Mouse (Mus musculus): ENCODE data around the gene Tom1l2. TPM values are rescaled to one million over a fixed set of nuclear protein-coding genes. Genes with fewer than 3 reads are reported as not detected.

Tom1l2 gene
- polyA plus RNA-seq, 1 experiment from 2014 or later, result 19.7 TPM

DNA sequence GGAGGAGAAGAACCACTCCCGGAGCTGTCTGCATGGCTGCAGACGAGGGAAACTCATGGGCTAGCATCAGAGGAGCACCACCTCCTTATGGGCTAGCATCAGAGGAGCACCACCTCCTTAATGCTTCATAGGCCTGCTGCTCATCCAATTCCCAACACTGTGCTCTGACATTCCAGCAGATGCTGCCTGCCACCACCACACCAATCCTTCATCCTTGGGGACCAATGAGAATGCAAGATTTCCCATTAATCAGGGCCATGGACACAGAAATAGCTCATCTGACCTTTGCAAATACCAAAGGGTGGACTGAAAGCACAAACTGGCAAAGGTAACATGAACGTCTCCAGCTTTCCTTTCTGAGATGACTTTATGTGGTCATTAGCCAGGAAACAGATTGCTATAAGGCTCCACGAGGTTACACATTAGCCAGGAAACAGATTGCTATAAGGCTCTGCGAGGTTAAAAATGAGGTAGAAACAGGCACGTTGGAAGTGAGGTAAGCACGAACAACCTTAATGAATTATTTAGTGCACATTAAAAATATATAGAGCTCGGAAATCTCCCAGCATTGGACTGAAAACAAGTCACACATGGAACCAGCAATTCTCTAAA is 32.2 kb downstream of the Tom1l2 start:
- 35% methylated on average over 8 of the region's 8 CpGs for WGBS
- TF ChIP-seq CTCF (IDR thresholded peaks at IDR 0.05) (no peak), EP300 (IDR thresholded peaks at IDR 0.05) (no peak)
- Histone ChIP-seq H3K27me3 (replicated peaks; ENCODE audit: insufficient read depth, low read length) (no peaks in the 10 kb centered on the region), H3K4me2 (replicated peaks; ENCODE audit: low read depth, low read length) (no peak overlapping the region), H3K36me3 (ENCODE audit: insufficient read depth, low read length) (no peaks in the 10 kb centered on the region), H3K9me3 (ENCODE audit: low read length) (no peaks in the 10 kb centered on the region), H3K9ac (replicated peaks; ENCODE audit: low read depth) (no peak overlapping the region), H3K4me1 (ENCODE audit: insufficient read depth, low read depth, low read length) (peaks cover 16% of the 10 kb centered on the region; the same call in 1 of the 2 replicates), H3K4me3 (ENCODE audit: low read depth, low read length) (no peak overlapping the region), H3K27ac (ENCODE audit: low read length) (no peak overlapping the region)
- no peak for ATAC-seq
- no peak for DNase-seq (ENCODE audit: low spot score)

- Histone ChIP-seq H3K4me1 (ENCODE audit: insufficient read depth, low read depth, low read length) (peaks cover 16% of the 10 kb centered on the region; the same call in 1 of the 2 replicates), H3K27me3 (replicated peaks; ENCODE audit: insufficient read depth, low read length) (no peaks in the 10 kb centered on the region), H3K9ac (replicated peaks; ENCODE audit: low read depth) (no peak overlapping the region), H3K9me3 (ENCODE audit: low read length) (no peaks in the 10 kb centered on the region), H3K27ac (ENCODE audit: low read length) (no peak overlapping the region), H3K4me2 (replicated peaks; ENCODE audit: low read depth, low read length) (no peak overlapping the region), H3K4me3 (ENCODE audit: low read depth, low read length) (no peak overlapping the region), H3K36me3 (ENCODE audit: insufficient read depth, low read length) (no peaks in the 10 kb centered on the region)
- no peak for ATAC-seq
- 45% methylated on average over 10 of the region's 10 CpGs for WGBS
- no peak for TF ChIP-seq EP300 (IDR thresholded peaks at IDR 0.05)
- TF ChIP-seq CTCF (IDR thresholded peaks at IDR 0.05), result no peak
- DNase-seq (ENCODE audit: low spot score), result no peak
Observed at GRCm38 (mm10) chr11:60319257-60320066, 33.2 kb downstream of the Tom1l2 start.

- TF ChIP-seq EP300 (IDR thresholded peaks at IDR 0.05), result no peak
- no peak for TF ChIP-seq CTCF (IDR thresholded peaks at IDR 0.05)
- H3K4me2 ChIP-seq (replicated peaks; ENCODE audit: low read depth, low read length), result no peak overlapping the region
- no peaks in the 10 kb centered on the region for H3K9me3 ChIP-seq (ENCODE audit: low read length)
- no peak for ATAC-seq
- 62% methylated on average over 5 of the region's 5 CpGs for WGBS
- H3K4me3 ChIP-seq (ENCODE audit: low read depth, low read length), result no peak overlapping the region
- DNase-seq (ENCODE audit: low spot score), result no peak
- H3K27ac ChIP-seq (ENCODE audit: low read length), result no peak overlapping the region
- no peaks in the 10 kb centered on the region for H3K36me3 ChIP-seq (ENCODE audit: insufficient read depth, low read length)
- no peaks in the 10 kb centered on the region for H3K27me3 ChIP-seq (replicated peaks; ENCODE audit: insufficient read depth, low read length)
- H3K4me1 ChIP-seq (ENCODE audit: insufficient read depth, low read depth, low read length), result peaks cover 16% of the 10 kb centered on the region; the same call in 1 of the 2 replicates
- H3K9ac ChIP-seq (replicated peaks; ENCODE audit: low read depth), result no peak overlapping the region
Observed at GRCm38 (mm10) chr11:60318716-60319115, 34.0 kb downstream of the Tom1l2 start.

DNA sequence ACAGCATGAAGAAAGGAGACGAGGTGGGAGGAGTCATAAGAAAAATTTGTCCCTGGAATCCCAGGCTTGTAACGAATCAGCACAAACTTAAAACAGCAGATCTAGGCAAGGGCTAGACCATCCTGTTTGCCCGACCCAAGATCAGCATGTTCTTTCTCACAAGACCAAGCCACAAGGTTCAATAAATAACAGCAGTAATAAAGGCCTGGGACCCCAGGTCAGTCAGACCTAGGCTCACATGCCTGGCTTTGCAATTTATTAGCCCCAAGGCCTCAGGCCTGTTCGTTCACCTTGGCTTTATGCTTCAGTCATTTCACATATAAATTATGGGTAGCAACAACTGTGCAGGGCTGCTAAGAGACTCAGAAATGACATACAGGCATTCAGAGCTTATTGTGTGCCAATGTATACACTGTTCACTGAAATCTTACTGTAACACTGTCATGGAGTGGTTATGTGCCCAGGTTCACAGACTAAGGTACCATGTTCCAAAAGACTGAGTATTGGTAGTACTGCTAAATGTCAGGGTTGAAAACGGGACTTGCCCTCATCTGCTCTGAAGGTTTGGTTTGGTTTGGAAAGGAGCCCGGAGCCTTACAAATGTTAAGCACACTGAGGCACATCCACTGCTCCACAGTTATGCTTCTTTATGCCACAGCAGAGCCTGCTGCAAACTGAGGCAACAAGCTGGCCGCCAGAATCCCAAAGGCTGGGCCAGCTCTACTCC is 35.2 kb downstream of the Tom1l2 start:
- ATAC-seq (no peak), DNase-seq (ENCODE audit: low spot score) (no peak)
- no peak for TF ChIP-seq EP300 (IDR thresholded peaks at IDR 0.05)
- no peak for TF ChIP-seq CTCF (IDR thresholded peaks at IDR 0.05)
- Histone ChIP-seq H3K9me3 (ENCODE audit: low read length) (no peaks in the 10 kb centered on the region), H3K4me1 (ENCODE audit: insufficient read depth, low read depth, low read length) (peaks cover 16% of the 10 kb centered on the region; the same call in 1 of the 2 replicates), H3K9ac (replicated peaks; ENCODE audit: low read depth) (no peak overlapping the region), H3K36me3 (ENCODE audit: insufficient read depth, low read length) (no peaks in the 10 kb centered on the region), H3K27me3 (replicated peaks; ENCODE audit: insufficient read depth, low read length) (no peaks in the 10 kb centered on the region), H3K4me3 (ENCODE audit: low read depth, low read length) (no peak overlapping the region), H3K4me2 (replicated peaks; ENCODE audit: low read depth, low read length) (no peak overlapping the region), H3K27ac (ENCODE audit: low read length) (no peak overlapping the region)
- 64% methylated on average over 7 of the region's 7 CpGs for WGBS

GRCm38 (mm10) chr11:60316883-60317282 is 35.8 kb downstream of the Tom1l2 start:
- ATAC-seq, result no peak
- WGBS, result 62% methylated on average over 8 of the region's 8 CpGs
- no peak for TF ChIP-seq EP300 (IDR thresholded peaks at IDR 0.05)
- TF ChIP-seq CTCF (IDR thresholded peaks at IDR 0.05), result no peak
- no peak overlapping the region for H3K9ac ChIP-seq (replicated peaks; ENCODE audit: low read depth)
- DNase-seq (ENCODE audit: low spot score), result no peak
- H3K36me3 ChIP-seq (ENCODE audit: insufficient read depth, low read length), result no peaks in the 10 kb centered on the region
- H3K4me2 ChIP-seq (replicated peaks; ENCODE audit: low read depth, low read length), result no peak overlapping the region
- peaks cover 16% of the 10 kb centered on the region; the same call in 1 of the 2 replicates for H3K4me1 ChIP-seq (ENCODE audit: insufficient read depth, low read depth, low read length)
- H3K27ac ChIP-seq (ENCODE audit: low read length), result no peak overlapping the region
- H3K9me3 ChIP-seq (ENCODE audit: low read length), result no peaks in the 10 kb centered on the region
- H3K27me3 ChIP-seq (replicated peaks; ENCODE audit: insufficient read depth, low read length), result no peaks in the 10 kb centered on the region
- no peak overlapping the region for H3K4me3 ChIP-seq (ENCODE audit: low read depth, low read length)

DNA sequence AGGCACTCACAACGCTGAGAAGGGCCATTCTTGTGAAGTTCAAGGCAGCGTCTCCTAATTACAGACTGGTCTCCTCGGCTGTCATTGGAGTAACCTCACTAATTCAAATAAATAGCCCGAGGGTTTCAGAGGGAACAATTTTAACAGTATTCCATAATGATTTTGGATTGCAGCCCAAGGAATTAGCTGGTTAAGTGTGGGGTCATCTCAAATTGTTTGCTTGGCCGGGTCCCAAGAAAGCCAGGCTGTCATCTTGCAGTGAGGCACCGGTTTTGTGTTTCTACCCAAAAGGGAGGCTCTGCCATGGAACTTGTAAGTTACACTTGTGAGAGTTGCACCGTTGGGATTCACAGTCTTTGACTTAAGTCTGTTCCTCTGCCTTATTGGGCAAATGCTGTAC is 36.5 kb downstream of the Tom1l2 start:
- DNase-seq (ENCODE audit: low spot score), result no peak
- H3K27me3 ChIP-seq (replicated peaks; ENCODE audit: insufficient read depth, low read length), result no peaks in the 10 kb centered on the region
- no peak overlapping the region for H3K4me3 ChIP-seq (ENCODE audit: low read depth, low read length)
- no peak for TF ChIP-seq CTCF (IDR thresholded peaks at IDR 0.05)
- no peak for TF ChIP-seq EP300 (IDR thresholded peaks at IDR 0.05)
- 38% methylated on average over 7 of the region's 7 CpGs for WGBS
- ATAC-seq, result no peak
- no peaks in the 10 kb centered on the region for H3K36me3 ChIP-seq (ENCODE audit: insufficient read depth, low read length)
- no peak overlapping the region for H3K27ac ChIP-seq (ENCODE audit: low read length)
- peaks cover 15% of the 10 kb centered on the region; the same call in 1 of the 2 replicates for H3K4me1 ChIP-seq (ENCODE audit: insufficient read depth, low read depth, low read length)
- H3K4me2 ChIP-seq (replicated peaks; ENCODE audit: low read depth, low read length), result no peak overlapping the region
- no peak overlapping the region for H3K9ac ChIP-seq (replicated peaks; ENCODE audit: low read depth)
- no peaks in the 10 kb centered on the region for H3K9me3 ChIP-seq (ENCODE audit: low read length)
